Mouse (Mus musculus) embryonic facial prominence, embryonic 13.5 days (tissue): ENCODE measurements around the gene Slc30a7. TPM values are rescaled to one million over a fixed set of nuclear protein-coding genes. Genes with fewer than 3 reads are reported as not detected.

Source experiments
- ATAC-seq: fragments of 200-750 bp; cut with Nextera tagmentation; 2 replicates; pipeline ENCODE4 v1.8.0; 2017; ENCODE audit warnings: low read depth; ENCODE audit not compliant: insufficient number of reproducible peaks, insufficient read depth, low FRiP score, low TSS enrichment
- H3K27ac ChIP-seq: fragments of 300-500 bp; sonication (generic); 2 replicates; pipeline ENCODE4 v1.5.1; 2015; ENCODE audit warnings: moderate library complexity, mild to moderate bottlenecking, inconsistent platforms
- H3K27me3 ChIP-seq: fragments of 300-500 bp; sonication (generic); 2 replicates; pipeline ENCODE4 v1.6.1; 2015; ENCODE audit warnings: mild to moderate bottlenecking, inconsistent platforms
- H3K36me3 ChIP-seq: fragments of 300-500 bp; sonication (generic); 2 replicates; pipeline ENCODE4 v1.6.1; 2015; ENCODE audit warnings: mild to moderate bottlenecking, inconsistent platforms
- H3K4me1 ChIP-seq: fragments of 300-500 bp; sonication (generic); 2 replicates; pipeline ENCODE4 v1.6.1; 2015; ENCODE audit warnings: inconsistent platforms
- H3K4me2 ChIP-seq: fragments of 300-500 bp; sonication (generic); 2 replicates; pipeline ENCODE4 v1.6.1; 2015; ENCODE audit warnings: moderate library complexity, mild to moderate bottlenecking, inconsistent platforms
- H3K4me3 ChIP-seq: fragments of 300-500 bp; sonication (generic); 2 replicates; pipeline ENCODE4 v1.5.1; 2015; ENCODE audit warnings: mild to moderate bottlenecking, inconsistent platforms
- H3K9ac ChIP-seq: fragments of 300-500 bp; sonication (generic); 2 replicates; pipeline ENCODE4 v1.6.1; 2015; ENCODE audit warnings: mild to moderate bottlenecking, inconsistent platforms
- H3K9me3 ChIP-seq: fragments of 300-500 bp; sonication (generic); 2 replicates; pipeline ENCODE4 v1.6.1; 2016; ENCODE audit warnings: inconsistent platforms
- WGBS: fragments of 180-500 bp; shearing (Covaris S2); methylation state at CpG from one replicate; pipeline ENCODE4 v1.1.7; 2015; ENCODE audit warnings: mixed read lengths; 5-methylcytosine and 5-hydroxymethylcytosine counted together
- polyA plus RNA-seq: library from polyadenylated mRNA; unstranded; fragments of >200 nt; fragmentation: Nextera tagmentation; extraction: Ambion mirVana; gene quantifications from 2 replicates; pipeline ENCODE4 v1.2.1, GENCODE M21; 2015

Gene Slc30a7
- polyA plus RNA-seq, 1 experiment from 2014 or later, result 29.0 TPM

- no peak for ATAC-seq
- no peak overlapping the region for H3K4me3 ChIP-seq
- H3K27me3 ChIP-seq, result no peaks in the 10 kb centered on the region
- H3K4me2 ChIP-seq, result no peak overlapping the region
- H3K27ac ChIP-seq, result no peak overlapping the region
- no peaks in the 10 kb centered on the region for H3K4me1 ChIP-seq
- H3K36me3 ChIP-seq, result peaks cover 2% of the 10 kb centered on the region; the same call in 1 of the 2 replicates
- 90% methylated on average over 5 of the region's 5 CpGs for WGBS
- no peaks in the 10 kb centered on the region for H3K9me3 ChIP-seq
- H3K9ac ChIP-seq, result no peak overlapping the region
Measured at GRCm38 (mm10) chr3:116019136-116019535, 11.9 kb upstream of the Slc30a7 start.

DNA sequence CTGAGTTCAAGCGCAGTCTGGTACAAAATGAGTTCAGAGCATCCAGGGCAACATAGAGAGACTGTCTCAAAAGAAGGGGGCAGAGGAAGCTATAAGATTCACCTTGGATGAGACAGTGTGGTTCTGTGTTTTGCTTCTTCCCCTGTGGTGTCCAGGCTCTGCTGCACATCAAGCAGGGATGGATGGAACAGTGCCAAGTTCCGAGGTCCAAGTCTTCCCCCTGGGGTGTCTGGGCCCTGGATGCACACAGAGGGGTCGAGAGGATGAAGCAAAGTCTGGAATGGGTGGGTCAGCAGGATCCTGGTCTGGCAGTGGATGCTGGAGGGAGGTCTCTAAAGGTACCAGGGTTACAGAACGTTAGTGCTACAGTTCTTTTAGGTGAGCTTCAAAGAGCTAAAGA is 11.4 kb upstream of the Slc30a7 start:
- Histone ChIP-seq H3K27me3 (no peaks in the 10 kb centered on the region), H3K4me1 (no peaks in the 10 kb centered on the region)
- WGBS, result 69% methylated on average over 4 of the region's 4 CpGs

GRCm38 (mm10) chr3:116016116-116016515 is 8.9 kb upstream of the Slc30a7 start:
- H3K27me3 ChIP-seq, result no peaks in the 10 kb centered on the region
- H3K4me1 ChIP-seq, result no peaks in the 10 kb centered on the region
- H3K4me3 ChIP-seq, result no peak overlapping the region
- H3K4me2 ChIP-seq, result no peak overlapping the region
- H3K9me3 ChIP-seq, result no peaks in the 10 kb centered on the region
- no peak overlapping the region for H3K27ac ChIP-seq
- WGBS, result 90% methylated on average over 13 of the region's 13 CpGs
- H3K36me3 ChIP-seq, result no peaks in the 10 kb centered on the region
- no peak for ATAC-seq
- H3K9ac ChIP-seq, result no peak overlapping the region

More for the DNA sequence above, 11.4 kb upstream of the Slc30a7 start:
- no peak for ATAC-seq
- Histone ChIP-seq H3K36me3 (no peaks in the 10 kb centered on the region), H3K4me2 (no peak overlapping the region), H3K27ac (no peak overlapping the region), H3K9ac (no peak overlapping the region), H3K4me3 (no peak overlapping the region), H3K9me3 (no peaks in the 10 kb centered on the region)

DNA sequence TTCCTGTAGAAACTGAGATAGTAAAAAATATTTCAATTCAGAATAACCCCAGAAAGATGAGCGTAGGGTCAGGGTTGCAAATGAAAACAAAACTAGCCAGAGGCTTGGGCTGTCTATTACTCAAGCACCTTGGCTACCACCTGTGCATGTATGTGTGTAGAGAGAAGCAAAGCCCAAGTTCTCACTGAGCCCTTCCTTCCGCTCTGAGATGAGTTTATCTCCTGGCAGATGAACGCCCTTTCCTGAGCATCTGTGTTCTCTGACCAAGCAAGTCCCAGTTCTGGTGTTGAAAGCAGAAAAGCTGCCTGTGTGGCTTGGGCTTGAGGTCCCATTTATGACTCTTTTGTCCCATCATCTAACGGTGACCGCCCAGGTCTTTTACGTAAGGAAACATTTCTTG is 7.7 kb upstream of the Slc30a7 start:
- ATAC-seq, result no peak
- no peaks in the 10 kb centered on the region for H3K27me3 ChIP-seq
- H3K4me3 ChIP-seq, result no peak overlapping the region
- WGBS, result 93% methylated on average over 6 of the region's 6 CpGs
- no peak overlapping the region for H3K27ac ChIP-seq
- no peaks in the 10 kb centered on the region for H3K4me1 ChIP-seq
- H3K9ac ChIP-seq, result no peak overlapping the region
- no peaks in the 10 kb centered on the region for H3K36me3 ChIP-seq
- H3K9me3 ChIP-seq, result no peaks in the 10 kb centered on the region
- no peak overlapping the region for H3K4me2 ChIP-seq

GRCm38 (mm10) chr3:116009622-116010344 is 2.6 kb upstream of the Slc30a7 start:
- H3K27ac ChIP-seq, result no peak overlapping the region
- no peak overlapping the region for H3K4me3 ChIP-seq
- no peaks in the 10 kb centered on the region for H3K27me3 ChIP-seq
- peaks cover 16% of the 10 kb centered on the region for H3K4me1 ChIP-seq
- ATAC-seq, result no peak
- H3K4me2 ChIP-seq, result no peak overlapping the region
- H3K9me3 ChIP-seq, result no peaks in the 10 kb centered on the region
- WGBS, result 87% methylated on average over 17 of the region's 17 CpGs
- 0 out of 2 replicates have a peak, but pooled peaks cover 6% of the 10 kb centered on the region for H3K36me3 ChIP-seq
- H3K9ac ChIP-seq, result no peak overlapping the region

- Histone ChIP-seq H3K27ac (peak overlapping the region; percentile 88), H3K9me3 (no peaks in the 10 kb centered on the region), H3K36me3 (peaks cover 12% of the 10 kb centered on the region), H3K4me1 (peaks cover 16% of the 10 kb centered on the region), H3K9ac (peak overlapping the region; percentile 93), H3K27me3 (no peaks in the 10 kb centered on the region), H3K4me3 (peak overlapping the region; percentile 88), H3K4me2 (peak overlapping the region; percentile 93)
- ATAC-seq, result peak; percentile 72; the same call in 1 of the 2 replicates
- WGBS, result 0% methylated on average over 12 of the region's 12 CpGs
Measured at GRCm38 (mm10) chr3:116007941-116008440, 785 bp upstream of the Slc30a7 start.

GRCm38 (mm10) chr3:116006284-116006977 is 775 bp downstream of the Slc30a7 start:
- Histone ChIP-seq H3K4me1 (peaks cover 16% of the 10 kb centered on the region), H3K9ac (peak overlapping the region; percentile 93), H3K4me3 (peak overlapping the region; percentile 88), H3K36me3 (peaks cover 18% of the 10 kb centered on the region), H3K27me3 (no peaks in the 10 kb centered on the region), H3K9me3 (no peaks in the 10 kb centered on the region), H3K27ac (peak overlapping the region; percentile 88), H3K4me2 (peak overlapping the region; percentile 93)
- 7% methylated on average over 12 of the region's 12 CpGs for WGBS
- 0 out of 2 replicates have a peak, but pooled peaks have one; percentile 10 for ATAC-seq

DNA sequence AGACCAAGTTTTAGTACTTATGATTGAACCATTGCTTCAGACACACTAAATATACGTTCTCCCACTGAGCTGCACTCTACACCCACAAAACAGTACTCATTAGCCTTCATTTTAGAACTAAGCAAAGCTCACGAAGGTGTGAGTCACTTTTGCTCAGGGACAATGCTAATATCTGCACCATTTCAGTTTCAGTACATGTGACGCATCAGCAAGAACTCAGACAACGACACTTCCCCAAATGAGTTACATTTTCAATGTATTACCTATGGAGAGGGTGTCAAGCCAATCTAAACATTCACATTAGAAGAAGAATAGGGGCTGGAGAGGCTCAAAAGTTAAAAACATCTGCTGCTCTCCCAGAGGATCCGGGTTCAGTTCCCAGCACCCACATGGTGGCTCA is 10.3 kb downstream of the Slc30a7 start:
- 93% methylated on average over 5 of the region's 5 CpGs for WGBS
- H3K36me3 ChIP-seq, result peaks cover 46% of the 10 kb centered on the region
- H3K27ac ChIP-seq, result no peak overlapping the region
- H3K4me2 ChIP-seq, result no peak overlapping the region
- no peak for ATAC-seq
- no peak overlapping the region for H3K9ac ChIP-seq
- no peaks in the 10 kb centered on the region for H3K27me3 ChIP-seq
- H3K4me1 ChIP-seq, result no peaks in the 10 kb centered on the region
- H3K9me3 ChIP-seq, result peaks cover 8% of the 10 kb centered on the region; the same call in 1 of the 2 replicates
- no peak overlapping the region for H3K4me3 ChIP-seq

DNA sequence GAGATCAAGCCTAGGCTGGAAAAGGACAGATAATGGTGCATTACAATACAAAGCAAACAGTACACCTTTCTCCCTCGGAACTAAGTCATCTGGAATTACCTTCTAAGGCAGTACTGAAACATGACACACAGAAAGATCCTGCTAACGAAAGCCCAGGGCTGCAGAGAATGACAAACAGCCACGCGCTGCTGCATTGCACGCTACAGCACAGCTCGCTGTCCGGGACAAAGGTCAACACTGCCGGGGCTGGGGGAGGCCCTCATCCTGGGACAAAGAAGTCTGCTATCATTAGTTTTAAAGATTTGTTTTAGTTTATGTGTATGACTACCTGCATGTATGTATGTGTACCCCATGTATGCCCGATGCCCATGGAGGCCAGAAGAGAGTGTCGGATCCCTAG is 14.2 kb downstream of the Slc30a7 start:
- H3K27me3 ChIP-seq, result no peaks in the 10 kb centered on the region
- H3K4me1 ChIP-seq, result no peaks in the 10 kb centered on the region
- peaks cover 38% of the 10 kb centered on the region for H3K36me3 ChIP-seq
- H3K9ac ChIP-seq, result no peak overlapping the region
- no peak overlapping the region for H3K27ac ChIP-seq
- H3K4me3 ChIP-seq, result no peak overlapping the region
- H3K9me3 ChIP-seq, result peaks cover 3% of the 10 kb centered on the region; the same call in 1 of the 2 replicates
- WGBS, result 49% methylated on average over 10 of the region's 10 CpGs
- ATAC-seq, result no peak
- no peak overlapping the region for H3K4me2 ChIP-seq

DNA sequence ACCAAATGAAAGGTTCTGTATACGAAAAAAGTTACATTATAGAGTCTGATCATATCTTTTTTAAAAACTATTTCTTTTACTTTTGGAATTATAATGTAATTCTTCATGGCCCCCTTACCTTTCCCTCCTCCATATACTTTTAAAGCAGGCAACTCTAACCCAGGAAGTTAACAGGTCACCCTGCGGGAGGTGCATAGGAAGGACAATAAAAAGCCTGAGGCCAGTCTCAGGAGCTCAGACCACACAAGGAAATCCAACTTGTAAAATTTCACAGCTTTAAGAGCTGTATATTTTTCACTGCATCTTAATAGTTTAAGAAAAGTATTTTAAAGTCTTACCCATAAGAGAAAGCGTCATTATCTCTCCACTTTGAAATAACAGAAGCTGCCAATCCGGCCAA is 14.6 kb downstream of the Slc30a7 start:
- H3K9me3 ChIP-seq, result no peaks in the 10 kb centered on the region
- no peak overlapping the region for H3K27ac ChIP-seq
- H3K27me3 ChIP-seq, result no peaks in the 10 kb centered on the region
- H3K4me1 ChIP-seq, result no peaks in the 10 kb centered on the region
- no peak for ATAC-seq
- no peak overlapping the region for H3K9ac ChIP-seq
- peaks cover 36% of the 10 kb centered on the region for H3K36me3 ChIP-seq
- WGBS, result 74% methylated on average over 4 of the region's 4 CpGs
- H3K4me2 ChIP-seq, result no peak overlapping the region
- H3K4me3 ChIP-seq, result no peak overlapping the region

DNA sequence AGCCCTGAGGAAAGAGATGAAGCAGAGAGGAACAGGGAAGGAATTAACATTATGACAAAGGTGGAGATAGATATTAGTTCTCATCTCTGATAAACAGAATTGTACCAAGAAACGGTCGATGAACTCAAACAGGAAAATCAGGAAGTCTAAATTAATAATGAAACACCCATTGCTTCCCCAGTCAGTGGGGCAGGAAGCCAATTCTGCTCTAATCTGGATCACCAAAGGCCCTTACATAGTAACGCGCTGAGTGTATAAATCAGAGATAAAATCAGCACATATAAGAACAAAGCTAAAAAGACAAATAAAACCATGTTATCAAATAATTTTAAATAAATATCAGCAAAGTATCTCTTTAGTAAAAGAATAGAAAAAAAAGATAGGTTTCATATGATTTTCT is 15.1 kb downstream of the Slc30a7 start:
- Histone ChIP-seq H3K27me3 (no peaks in the 10 kb centered on the region), H3K27ac (no peak overlapping the region), H3K4me1 (no peaks in the 10 kb centered on the region), H3K4me2 (no peak overlapping the region), H3K36me3 (peaks cover 36% of the 10 kb centered on the region), H3K4me3 (no peak overlapping the region), H3K9me3 (no peaks in the 10 kb centered on the region), H3K9ac (no peak overlapping the region)
- ATAC-seq, result no peak
- 69% methylated on average over 4 of the region's 4 CpGs for WGBS
